ENCODE assay signal across 23 mouse cellular contexts in genomic region chr12:119404810-119405209, GRCm38 (mm10).
"Had no signal": no experiment of that assay in that cellular context is flagged by ENCODE, and none has a peak within 500 bp of the region (broad histone marks: within the 10 kb centered on the region; RNA-seq: fewer than 3 reads in every experiment).

No protein-coding gene starts in this region.

- H3K9me3 ChIP-seq: liver, embryonic 13.5 days; megakaryocyte, embryonic 14.5 days; midbrain, embryonic 12.5 days; neural tube, embryonic 13.5 days; neural tube, embryonic 15.5 days had no signal

- H3K4me3 ChIP-seq: liver, embryonic 13.5 days; megakaryocyte, embryonic 14.5 days; midbrain, embryonic 10.5 days; midbrain, embryonic 12.5 days; myocyte; neural tube, embryonic 13.5 days; neural tube, embryonic 15.5 days had no signal

- H3K4me1 ChIP-seq: liver, embryonic 13.5 days; megakaryocyte, embryonic 14.5 days; midbrain, embryonic 10.5 days; midbrain, embryonic 12.5 days; neural tube, embryonic 13.5 days; neural tube, embryonic 15.5 days had no signal

- ATAC-seq: midbrain, embryonic 16.5 days had no signal

- H3K9ac ChIP-seq: liver, embryonic 13.5 days; lung, embryonic 14.5 days; midbrain, embryonic 12.5 days; neural tube, embryonic 13.5 days; neural tube, embryonic 15.5 days had no signal

- H3K4me2 ChIP-seq: liver, embryonic 11.5 days; liver, embryonic 13.5 days; lung, embryonic 14.5 days; midbrain, embryonic 12.5 days; neural tube, embryonic 13.5 days; neural tube, embryonic 15.5 days had no signal

- H3K27me3 ChIP-seq: liver, embryonic 13.5 days; megakaryocyte, embryonic 14.5 days; midbrain, embryonic 12.5 days; neural tube, embryonic 13.5 days; neural tube, embryonic 15.5 days had no signal

- DNase-seq: liver, embryonic 13.5 days; lung, adult 18-20 months; lung, embryonic 14.5 days; lung, postnatal 10 days; lung, postnatal 36 days; midbrain, embryonic 14.5 days; retina, postnatal 1 day; right cerebral cortex, adult 18-20 months; right cerebral cortex, postnatal 25 days; right cerebral cortex, postnatal 4 days; spleen, adult 18-20 months; thymus, adult 2 months; thymus, postnatal 25 days; thymus, postnatal 4 days had no signal

- H3K36me3 ChIP-seq: liver, embryonic 13.5 days; midbrain, embryonic 10.5 days; midbrain, embryonic 12.5 days; neural tube, embryonic 13.5 days; neural tube, embryonic 15.5 days had no signal

- H3K27ac ChIP-seq: liver, embryonic 13.5 days; macrophage; midbrain, embryonic 10.5 days; midbrain, embryonic 12.5 days; neural tube, embryonic 13.5 days; neural tube, embryonic 15.5 days had no signal
